Mouse (Mus musculus) kidney, adult 11 months (tissue): Measurements from ENCODE around the gene Mapk1.

Source experiments
- DNase-seq: peaks from one replicate; pipeline ENCODE4 v3.0.0; 2022

The Mapk1 gene

DNA sequence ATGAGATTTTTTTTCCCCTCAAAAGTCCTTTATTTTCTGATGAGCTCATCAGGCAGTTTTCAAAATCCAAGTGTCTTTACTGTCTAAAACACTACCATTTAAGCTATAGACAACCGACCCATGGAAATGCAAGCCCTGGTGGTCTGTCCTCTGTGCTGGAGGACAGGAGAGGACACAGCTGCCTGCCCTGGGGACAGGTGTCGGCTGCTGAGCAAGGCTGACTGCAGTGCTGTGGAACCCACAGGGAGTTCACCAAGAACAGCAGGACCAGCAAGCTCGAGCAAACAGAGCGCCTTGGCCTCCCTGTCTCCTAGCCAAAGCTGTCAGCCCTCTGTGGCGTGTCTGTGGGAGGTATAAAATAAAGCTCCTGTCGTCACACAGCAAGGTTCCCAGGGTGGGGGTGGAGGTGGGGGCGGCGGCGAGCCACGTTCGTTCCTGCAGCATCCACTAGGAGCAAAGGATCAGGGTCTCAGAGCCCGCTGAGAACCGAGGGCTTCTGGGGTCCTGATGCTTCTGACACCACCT, 103.5 kb downstream of the Mapk1 start:
- no peak for DNase-seq

DNA sequence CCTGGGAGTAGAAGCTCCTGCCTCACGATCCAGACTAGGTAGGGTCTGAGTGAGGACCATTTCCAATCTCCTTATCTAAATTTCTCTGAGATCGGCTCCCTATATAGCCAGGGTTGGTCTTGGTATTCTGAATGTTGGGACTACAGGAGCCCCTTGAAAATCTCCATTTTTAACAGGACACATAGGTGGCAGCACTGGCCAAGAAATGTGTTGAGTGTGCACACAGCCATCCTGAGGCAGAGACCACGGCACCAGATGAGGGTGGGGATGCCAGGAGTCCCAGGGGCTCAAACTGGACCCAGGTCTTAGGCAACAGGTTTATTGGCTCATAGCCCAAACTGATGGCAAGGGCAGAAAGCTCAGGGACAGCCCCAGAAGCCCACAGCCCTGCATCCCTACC, 105.2 kb downstream of the Mapk1 start:
- DNase-seq = no peak

DNA sequence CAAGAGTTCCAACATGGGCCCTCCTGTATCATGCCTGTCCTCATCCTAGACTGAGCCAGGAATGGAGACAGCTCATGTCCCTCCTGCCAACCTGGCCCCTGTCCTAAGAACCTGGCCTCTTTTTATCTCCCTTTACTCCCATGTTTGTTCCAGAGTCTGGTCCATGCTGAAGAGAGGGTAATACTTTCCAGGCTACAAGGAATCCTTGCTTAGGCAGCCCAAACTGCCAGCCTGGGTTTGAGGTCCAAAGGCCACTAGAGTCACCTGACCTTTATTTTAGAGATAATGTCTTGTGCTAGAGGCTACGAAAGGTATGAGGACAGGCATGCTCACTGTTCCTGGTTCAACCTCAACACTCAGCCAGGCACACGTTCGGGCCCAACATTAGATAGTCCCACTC, 113.8 kb downstream of the Mapk1 start:
- DNase-seq = peak; percentile 12
